Mouse (Mus musculus): ENCODE data around the gene Immp2l.
A peak's percentile ranks its signal among the peaks of the same experiment; 100 is the strongest.

Immp2l gene

DNA sequence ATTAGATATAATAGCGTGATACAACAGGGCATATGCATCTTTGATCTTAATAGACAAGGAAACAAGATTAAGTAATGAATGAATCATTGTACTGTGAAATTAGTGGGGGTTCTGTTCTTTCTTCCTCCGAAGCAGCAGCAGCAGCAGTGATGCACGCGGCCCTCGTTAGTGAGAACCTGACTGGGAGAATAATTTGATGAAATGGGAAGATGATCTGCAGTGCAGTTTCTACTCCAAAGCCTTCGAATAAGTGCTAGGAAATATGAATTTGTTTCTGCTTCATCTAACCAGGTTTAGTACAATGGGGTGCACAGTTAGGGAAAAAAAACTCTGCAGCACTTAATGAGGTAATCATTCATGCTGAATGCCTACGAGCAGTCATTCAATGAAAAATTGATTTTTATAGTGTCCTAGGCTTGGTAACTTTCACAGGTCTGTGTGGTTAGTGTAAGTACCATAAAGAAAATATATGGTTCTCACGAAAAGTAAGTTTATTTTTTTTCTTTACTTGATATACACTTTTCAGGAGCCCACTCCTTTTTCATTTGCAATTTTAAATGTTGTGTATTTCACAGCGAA is 401.3 kb downstream of the Immp2l start:
- DNase-seq (ENCODE audit: low spot score in 2 of 2) = no peak

- no peak for DNase-seq (ENCODE audit: low spot score in 2 of 2)
These were observed 403.6 kb downstream of the Immp2l start for GRCm38 (mm10) chr12:41427464-41427863.

- DNase-seq (ENCODE audit: low spot score in 2 of 2) = no peak
These were observed 404.9 kb downstream of the Immp2l start for GRCm38 (mm10) chr12:41428806-41429205.

- DNase-seq (ENCODE audit: low spot score in 2 of 2) = no peak
These were observed 412.5 kb downstream of the Immp2l start for GRCm38 (mm10) chr12:41436206-41436985.

- DNase-seq (ENCODE audit: low spot score in 2 of 2) = no peak
These were observed 414.6 kb downstream of the Immp2l start for GRCm38 (mm10) chr12:41438446-41438845.

DNA sequence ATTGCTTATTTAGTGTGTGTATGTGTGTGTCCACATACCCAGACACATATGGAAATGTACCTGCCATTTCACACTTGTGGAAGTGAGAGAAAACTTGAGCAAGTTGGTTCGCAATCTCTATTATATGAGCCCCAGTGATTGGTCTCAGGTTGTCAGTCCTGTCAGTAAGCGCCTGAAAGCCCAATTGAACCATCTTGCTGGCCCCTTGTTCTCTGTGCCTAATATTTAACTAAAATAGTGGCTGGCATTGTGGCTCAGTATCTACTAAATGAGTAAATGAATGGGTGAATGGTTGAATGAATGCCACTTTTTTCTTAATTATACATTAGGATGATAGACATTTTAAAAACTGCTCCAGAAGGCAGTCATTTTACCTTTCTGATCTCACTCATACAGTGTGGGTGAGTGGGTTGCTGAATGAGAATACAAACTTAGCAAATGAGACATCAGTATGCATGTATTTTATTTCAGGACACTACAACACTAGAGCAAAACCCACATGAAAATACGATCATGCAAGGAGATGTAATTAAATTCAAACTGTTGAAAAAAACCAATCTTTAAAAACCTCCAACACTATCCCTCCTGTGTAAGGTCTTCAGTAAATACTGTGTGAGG is 444.6 kb downstream of the Immp2l start:
- DNase-seq (ENCODE audit: low spot score in 2 of 2) = no peak

DNA sequence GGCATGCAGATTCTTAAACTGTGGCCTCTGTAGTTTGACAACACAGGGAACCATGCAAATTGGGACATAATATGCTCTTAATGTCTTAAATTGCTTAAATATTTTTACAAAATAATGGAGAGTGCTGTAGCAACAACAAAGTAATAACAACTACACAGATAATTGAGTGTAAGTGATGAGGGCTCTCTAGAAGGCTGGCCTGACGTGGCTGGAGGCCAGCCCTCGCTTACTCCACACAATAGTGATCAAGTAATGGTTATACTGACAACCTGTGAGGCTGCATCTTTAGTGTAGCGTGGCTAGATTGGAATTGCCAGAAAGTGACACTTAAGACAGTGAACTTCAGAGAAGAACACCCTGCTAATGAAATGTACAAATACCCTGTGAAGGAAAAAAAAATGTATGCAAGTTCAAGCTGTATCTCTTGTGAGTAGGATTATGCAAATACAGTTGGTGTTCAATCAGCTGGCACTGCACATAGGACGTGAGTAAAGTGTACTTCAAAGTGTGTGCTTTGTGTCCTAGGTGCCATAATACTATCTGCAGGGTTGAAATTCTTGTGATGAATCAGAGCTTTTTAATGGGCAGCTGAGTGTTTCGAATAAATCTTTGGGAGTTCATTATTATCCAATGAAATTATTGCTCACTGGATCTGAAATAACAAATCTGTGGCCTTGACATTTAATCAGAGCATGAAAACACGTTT is 445.4 kb downstream of the Immp2l start:
- no peak for DNase-seq (ENCODE audit: low spot score in 2 of 2)

- no peak for DNase-seq (ENCODE audit: low spot score in 2 of 2)
These were observed 457.6 kb downstream of the Immp2l start for GRCm38 (mm10) chr12:41481486-41481885.

DNA sequence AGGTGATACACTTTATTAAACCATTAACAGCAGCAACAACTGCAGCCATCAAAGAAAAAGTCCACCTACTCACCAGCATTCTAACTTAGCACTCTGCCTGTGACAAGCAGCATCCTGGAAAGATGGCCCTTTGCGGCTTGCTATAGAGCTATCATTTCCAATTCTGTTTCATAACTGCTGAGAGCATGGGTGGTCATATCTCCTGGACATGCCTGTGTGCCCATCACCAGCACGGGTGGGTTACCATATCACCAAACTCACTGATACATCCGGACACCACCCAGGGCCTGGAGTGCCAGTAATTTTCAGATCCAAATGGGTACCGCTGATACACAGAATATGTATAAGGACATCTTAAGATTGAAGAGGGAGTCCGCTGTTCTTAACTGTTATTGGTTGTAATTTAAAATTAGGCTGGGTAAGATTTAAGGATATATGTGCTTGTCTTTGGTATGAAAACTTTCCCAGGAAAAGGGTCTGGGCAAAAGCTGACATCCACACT is 459.3 kb downstream of the Immp2l start:
- peak; percentile 17 to 18 for DNase-seq (ENCODE audit: low spot score in 2 of 2)

GRCm38 (mm10) chr12:41483593-41484451 is 459.9 kb downstream of the Immp2l start:
- DNase-seq (ENCODE audit: low spot score in 2 of 2) = peak; percentile 17 to 18

- peak; percentile 49 to 58 for DNase-seq (ENCODE audit: low spot score in 2 of 2)
These were observed 461.0 kb downstream of the Immp2l start for GRCm38 (mm10) chr12:41484689-41485511.

DNA sequence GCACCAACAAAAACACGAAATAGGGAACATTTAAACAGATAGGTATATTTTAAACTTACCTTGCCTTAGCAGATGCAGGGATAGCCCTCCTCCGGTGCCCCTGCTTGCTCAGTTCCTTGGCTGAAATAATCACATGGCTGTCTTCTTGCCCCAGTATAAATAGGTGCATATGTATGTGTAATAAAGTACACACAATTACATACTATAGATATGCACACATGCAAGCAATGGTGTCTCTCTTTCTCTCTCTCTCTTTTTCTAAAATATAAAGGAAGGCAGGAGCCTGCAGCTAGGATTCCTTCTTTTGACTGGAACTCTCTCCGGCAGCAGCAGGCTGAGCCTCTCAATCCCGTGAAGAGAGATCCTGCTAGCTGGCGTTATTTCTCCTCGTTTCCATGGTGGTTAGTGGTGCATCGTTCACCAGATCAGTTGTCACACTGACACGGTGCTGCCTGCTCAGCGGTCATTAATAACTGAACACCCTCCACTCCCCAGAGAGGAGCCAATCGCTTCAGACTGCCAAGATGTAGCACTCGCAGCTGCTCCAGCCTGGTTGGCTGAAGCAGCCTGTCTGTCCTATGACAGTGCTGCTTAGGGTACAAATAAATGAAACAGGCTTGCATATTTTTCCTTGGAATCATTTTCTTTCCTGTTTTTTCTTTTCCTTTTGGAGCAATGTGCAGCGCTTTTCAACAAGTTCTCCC is 461.8 kb downstream of the Immp2l start:
- peak; percentile 78 to 82 for DNase-seq (ENCODE audit: low spot score in 2 of 2)

DNA sequence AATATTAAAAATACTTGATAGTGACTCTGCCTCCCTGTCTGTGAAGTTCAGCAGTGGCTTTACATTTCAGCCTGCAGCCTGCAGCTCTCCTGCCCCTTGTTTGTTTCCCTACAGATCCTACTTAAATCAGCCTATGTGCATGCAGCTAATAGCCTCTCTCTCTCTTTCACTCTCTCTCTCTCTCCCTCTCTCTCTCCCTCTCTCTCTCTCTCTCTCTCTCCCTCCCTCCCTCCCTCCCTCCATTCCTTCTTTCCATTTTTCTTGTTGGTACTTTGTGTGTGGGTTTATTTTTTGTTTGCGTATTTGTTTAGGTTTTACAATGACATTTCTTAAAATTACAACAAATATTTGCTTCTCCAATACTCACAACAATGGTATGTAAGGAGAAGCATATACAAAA is 462.4 kb downstream of the Immp2l start, which contains the start of gene Lrrn3:
Lrrn3 (minus strand) TSS at position 101 of the 400 bp plus-strand sequence.
- DNase-seq (ENCODE audit: low spot score in 2 of 2) = no peak

DNA sequence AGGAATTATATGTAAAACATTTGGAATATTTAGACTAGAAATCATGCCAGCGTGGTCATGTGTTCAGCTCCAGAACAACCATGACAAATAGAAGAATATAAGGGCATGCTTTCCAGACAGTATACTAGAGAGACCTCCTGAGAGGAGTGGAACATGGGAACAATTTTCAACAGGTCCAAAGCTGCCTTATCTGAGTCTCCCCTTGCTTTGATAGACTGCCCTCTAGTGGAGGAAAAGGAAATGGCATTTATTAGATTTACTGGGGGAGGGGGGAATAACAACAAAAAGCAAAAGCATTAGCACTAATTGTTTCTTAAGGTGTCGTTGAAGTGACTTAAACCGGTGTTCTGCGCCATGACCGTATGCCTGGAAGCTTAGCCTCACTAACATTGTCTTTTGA is 463.1 kb downstream of the Immp2l start:
- DNase-seq (ENCODE audit: low spot score in 2 of 2) = no peak

DNA sequence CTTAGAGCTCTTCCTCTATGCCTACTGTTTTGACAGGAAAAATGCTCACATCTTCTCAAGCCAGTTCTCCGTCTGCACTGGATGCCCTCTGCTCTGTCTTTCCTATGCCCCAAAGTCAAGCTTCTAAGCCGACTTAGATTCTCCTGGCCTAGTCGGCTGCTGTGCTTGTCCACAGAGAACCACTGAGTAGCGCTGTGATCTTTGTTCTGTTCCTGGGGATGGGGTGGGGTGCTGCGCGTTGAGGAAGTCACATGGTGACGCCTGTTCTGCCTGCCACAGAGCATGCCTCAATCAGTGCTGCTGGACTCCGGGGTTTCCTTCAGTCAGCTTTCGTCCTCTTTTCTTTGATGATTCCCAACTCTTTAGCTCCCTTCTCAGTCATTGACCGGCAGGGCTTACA is 470.7 kb downstream of the Immp2l start:
- DNase-seq (ENCODE audit: low spot score in 2 of 2) = no peak

- no peak for DNase-seq (ENCODE audit: low spot score in 2 of 2)
These were observed 476.3 kb downstream of the Immp2l start for GRCm38 (mm10) chr12:41500049-41500820.

DNA sequence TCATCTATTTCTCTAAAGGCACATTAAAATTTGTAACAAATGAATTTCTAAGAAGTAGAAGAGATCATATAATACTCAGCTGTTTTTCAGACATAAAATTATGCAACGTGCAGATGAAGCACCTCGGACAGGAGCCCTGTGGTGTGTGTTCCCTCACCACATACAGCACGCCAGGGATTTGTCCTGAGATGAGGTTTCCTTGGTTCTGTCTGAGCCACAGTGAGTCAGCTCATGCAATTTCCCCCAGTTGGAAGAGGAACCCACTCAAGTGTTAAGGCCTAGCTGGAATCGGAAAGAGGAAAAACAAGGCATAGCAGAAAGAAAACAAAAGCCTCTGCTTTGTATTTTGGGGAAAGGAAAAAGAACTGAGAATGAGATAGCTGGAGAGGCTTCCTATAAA is 484.7 kb downstream of the Immp2l start:
- DNase-seq (ENCODE audit: low spot score in 2 of 2) = no peak

- no peak for DNase-seq (ENCODE audit: low spot score in 2 of 2)
These were observed 486.7 kb downstream of the Immp2l start for GRCm38 (mm10) chr12:41510588-41510987.

GRCm38 (mm10) chr12:41518897-41519296 is 495.0 kb downstream of the Immp2l start:
- no peak for DNase-seq (ENCODE audit: low spot score in 2 of 2)
